Mouse (Mus musculus) kidney, adult 2 months (tissue): ENCODE measurements around the gene Msh3. TPM values are rescaled to one million over a fixed set of nuclear protein-coding genes. Genes with fewer than 3 reads are reported as not detected.

Source experiments
- DNase-seq: peaks from one replicate; pipeline ENCODE4 v3.0.0; 2021
- H3K27ac ChIP-seq: fragments of 200-500 bp; 2 replicates; pipeline ENCODE4 v1.5.1; 2012; ENCODE audit warnings: low read depth, low read length, control low read depth, inconsistent platforms; ENCODE audit not compliant: insufficient read depth
- H3K27me3 ChIP-seq: fragments of 200-500 bp; replicated peaks from 2 replicates; pipeline ENCODE4 v1.6.1; 2012; ENCODE audit warnings: mild to moderate bottlenecking, moderate library complexity, low read length, inconsistent platforms; ENCODE audit not compliant: control insufficient read depth, insufficient read depth
- H3K36me3 ChIP-seq: fragments of 200-500 bp; 2 replicates; pipeline ENCODE4 v1.6.1; 2012; ENCODE audit warnings: mild to moderate bottlenecking, moderate library complexity, low read length, inconsistent platforms; ENCODE audit not compliant: control insufficient read depth, insufficient read depth
- H3K4me1 ChIP-seq: fragments of 200-500 bp; 2 replicates; pipeline ENCODE4 v1.6.1; 2011; ENCODE audit warnings: low read length; ENCODE audit not compliant: control insufficient read depth, insufficient read depth
- H3K4me3 ChIP-seq: fragments of 200-500 bp; 2 replicates; pipeline ENCODE4 v1.5.1; 2011; ENCODE audit warnings: mild to moderate bottlenecking, low read depth, low read length, control low read depth; ENCODE audit not compliant: insufficient read depth
- CTCF ChIP-seq: fragments of 200-500 bp; conservative IDR thresholded peaks from 2 replicates; pipeline ENCODE4 v1.5.1; 2011; ENCODE audit warnings: low read depth, mild to moderate bottlenecking, control low read depth, low read length, moderate library complexity, mixed read lengths; ENCODE audit not compliant: insufficient read depth, insufficient read length
- POLR2A ChIP-seq: fragments of 200-500 bp; IDR thresholded peaks from one replicate; pipeline ENCODE4 v1.6.1; 2011; ENCODE audit warnings: low read depth, low read length, control low read depth
- WGBS: fragments of 180-500 bp; shearing (Covaris S2); methylation state at CpG from one replicate; pipeline ENCODE4 v1.1.7; 2018; 5-methylcytosine and 5-hydroxymethylcytosine counted together
- polyA plus RNA-seq: library from polyadenylated mRNA; depleted of rRNA; stranded (reverse); fragments of >200 nt; gene quantifications from 2 replicates; pipeline ENCODE4 v1.2.3, GENCODE M21; 2012

The Msh3 gene
- polyA plus RNA-seq, 1 experiment, result 6.6 TPM

- TF ChIP-seq CTCF (no peak), POLR2A (no peak)
- H3K36me3 ChIP-seq, result peaks cover 4% of the 10 kb centered on the region; the same call in 1 of the 2 replicates
- DNase-seq, result no peak
- no peak overlapping the region for H3K27ac ChIP-seq
- WGBS, result 68% methylated on average over 5 of the region's 5 CpGs
- H3K4me3 ChIP-seq, result no peak overlapping the region
- no peaks in the 10 kb centered on the region for H3K27me3 ChIP-seq
- no peaks in the 10 kb centered on the region for H3K4me1 ChIP-seq
These were observed 8.5 kb downstream of the Msh3 start for GRCm38 (mm10) chr13:92346338-92346737.

GRCm38 (mm10) chr13:92344033-92344432 is 10.8 kb downstream of the Msh3 start:
- DNase-seq, result no peak
- Histone ChIP-seq H3K27ac (no peak overlapping the region), H3K36me3 (peaks cover 2% of the 10 kb centered on the region; the same call in 1 of the 2 replicates), H3K4me1 (no peaks in the 10 kb centered on the region), H3K4me3 (no peak overlapping the region), H3K27me3 (no peaks in the 10 kb centered on the region)
- TF ChIP-seq POLR2A (no peak), CTCF (no peak)
- 94% methylated on average over 8 of the region's 8 CpGs for WGBS

- Histone ChIP-seq H3K36me3 (no peaks in the 10 kb centered on the region), H3K4me3 (no peak overlapping the region), H3K27ac (no peak overlapping the region), H3K27me3 (no peaks in the 10 kb centered on the region), H3K4me1 (no peaks in the 10 kb centered on the region)
- WGBS, result 89% methylated on average over 3 of the region's 3 CpGs
- TF ChIP-seq CTCF, result no peak
- TF ChIP-seq POLR2A, result no peak
- DNase-seq, result no peak
These were observed 15.0 kb downstream of the Msh3 start for GRCm38 (mm10) chr13:92339787-92340186.

- no peak overlapping the region for H3K27ac ChIP-seq
- no peak for DNase-seq
- H3K27me3 ChIP-seq, result no peaks in the 10 kb centered on the region
- no peaks in the 10 kb centered on the region for H3K4me1 ChIP-seq
- WGBS, result 82% methylated on average over 6 of the region's 6 CpGs
- TF ChIP-seq CTCF (no peak), POLR2A (no peak)
- no peaks in the 10 kb centered on the region for H3K36me3 ChIP-seq
- no peak overlapping the region for H3K4me3 ChIP-seq
These were observed 16.9 kb downstream of the Msh3 start for GRCm38 (mm10) chr13:92337773-92338462.

GRCm38 (mm10) chr13:92336857-92337256 is 17.9 kb downstream of the Msh3 start:
- H3K4me1 ChIP-seq, result no peaks in the 10 kb centered on the region
- TF ChIP-seq POLR2A, result no peak
- no peak for TF ChIP-seq CTCF
- no peaks in the 10 kb centered on the region for H3K27me3 ChIP-seq
- H3K36me3 ChIP-seq, result no peaks in the 10 kb centered on the region
- 94% methylated on average over 1 of the region's 1 CpGs for WGBS
- H3K27ac ChIP-seq, result no peak overlapping the region
- no peak overlapping the region for H3K4me3 ChIP-seq
- no peak for DNase-seq

GRCm38 (mm10) chr13:92332103-92332879 is 22.5 kb downstream of the Msh3 start:
- no peaks in the 10 kb centered on the region for H3K4me1 ChIP-seq
- WGBS, result 87% methylated on average over 15 of the region's 15 CpGs

GRCm38 (mm10) chr13:92330621-92331020 is 24.2 kb downstream of the Msh3 start:
- Histone ChIP-seq H3K4me1 (no peaks in the 10 kb centered on the region), H3K27me3 (no peaks in the 10 kb centered on the region), H3K36me3 (no peaks in the 10 kb centered on the region), H3K27ac (no peak overlapping the region), H3K4me3 (no peak overlapping the region)
- TF ChIP-seq CTCF (no peak), POLR2A (no peak)
- DNase-seq, result no peak
- 90% methylated on average over 3 of the region's 3 CpGs for WGBS

More at GRCm38 (mm10) chr13:92332103-92332879, 22.5 kb downstream of the Msh3 start:
- DNase-seq, result no peak
- Histone ChIP-seq H3K4me3 (no peak overlapping the region), H3K27me3 (no peaks in the 10 kb centered on the region), H3K36me3 (no peaks in the 10 kb centered on the region), H3K27ac (no peak overlapping the region)
- TF ChIP-seq POLR2A (no peak), CTCF (no peak)
